Mouse (Mus musculus) liver, embryonic 12.5 days (tissue): ENCODE measurements around the gene Clasrp. TPM values are rescaled to one million over a fixed set of nuclear protein-coding genes. Genes with fewer than 3 reads are reported as not detected.

Source experiments
- ATAC-seq: fragments of 200-750 bp; cut with Nextera tagmentation; 2 replicates; pipeline ENCODE4 v1.8.0; 2017; ENCODE audit warnings: moderate number of reproducible peaks, mild to moderate bottlenecking, moderate library complexity
- H3K27ac ChIP-seq: fragments of 300-500 bp; sonication (generic); 2 replicates; pipeline ENCODE4 v1.5.1; 2016; ENCODE audit warnings: mild to moderate bottlenecking
- H3K27me3 ChIP-seq: fragments of 300-500 bp; sonication (generic); replicated peaks from 2 replicates; pipeline ENCODE4 v1.6.1; 2016; ENCODE audit warnings: mild to moderate bottlenecking, moderate library complexity
- H3K36me3 ChIP-seq: fragments of 300-500 bp; sonication (generic); 2 replicates; pipeline ENCODE4 v1.6.1; 2016; ENCODE audit warnings: mild to moderate bottlenecking, moderate library complexity
- H3K4me1 ChIP-seq: fragments of 300-500 bp; sonication (generic); 2 replicates; pipeline ENCODE4 v1.6.1; 2016
- H3K4me2 ChIP-seq: fragments of 300-500 bp; sonication (generic); 2 replicates; pipeline ENCODE4 v1.6.1; 2016; ENCODE audit warnings: mild to moderate bottlenecking, moderate library complexity
- H3K4me3 ChIP-seq: fragments of 300-500 bp; sonication (generic); 2 replicates; pipeline ENCODE4 v1.5.1; 2016; ENCODE audit warnings: mild to moderate bottlenecking, moderate library complexity
- H3K9ac ChIP-seq: fragments of 300-500 bp; sonication (generic); 2 replicates; pipeline ENCODE4 v1.6.1; 2016; ENCODE audit warnings: mild to moderate bottlenecking, moderate library complexity
- H3K9me3 ChIP-seq: fragments of 300-500 bp; sonication (generic); replicated peaks from 2 replicates; pipeline ENCODE4 v1.6.1; 2016; ENCODE audit warnings: mild to moderate bottlenecking, moderate library complexity
- WGBS: fragments of 180-500 bp; shearing (Covaris S2); methylation state at CpG from one replicate; pipeline ENCODE4 v1.1.7; 2016; ENCODE audit not compliant: insufficient replicate concordance; 5-methylcytosine and 5-hydroxymethylcytosine counted together
- polyA plus RNA-seq: library from polyadenylated mRNA; unstranded; fragments of >200 nt; fragmentation: Nextera tagmentation; extraction: Ambion mirVana; gene quantifications from 2 replicates; pipeline ENCODE4 v1.2.1, GENCODE M21; 2016

Gene Clasrp
- 23.9 and 24.2 TPM in 2 replicates for polyA plus RNA-seq

GRCm38 (mm10) chr7:19603849-19604605 lies at the start of gene Clasrp:
Gene Clasrp (minus strand): TSS chr7:19604486.
- peak within 1 kb of the TSS; percentile 81 for H3K27ac ChIP-seq
- ATAC-seq, result peak; percentile 89
- H3K4me3 ChIP-seq, result peak within 1 kb of the TSS; percentile 89
- H3K9me3 ChIP-seq, result no peaks in the 10 kb centered on the region
- H3K4me2 ChIP-seq, result peak within 1 kb of the TSS; percentile 86
- H3K27me3 ChIP-seq, result no peaks in the 10 kb centered on the region
- peak within 1 kb of the TSS; percentile 93 for H3K9ac ChIP-seq
- peaks cover 29% of the 10 kb centered on the region for H3K4me1 ChIP-seq
- under 1% methylated on average over 57 of the region's 57 CpGs for WGBS
- H3K36me3 ChIP-seq, result peaks cover 35% of the 10 kb centered on the region

DNA sequence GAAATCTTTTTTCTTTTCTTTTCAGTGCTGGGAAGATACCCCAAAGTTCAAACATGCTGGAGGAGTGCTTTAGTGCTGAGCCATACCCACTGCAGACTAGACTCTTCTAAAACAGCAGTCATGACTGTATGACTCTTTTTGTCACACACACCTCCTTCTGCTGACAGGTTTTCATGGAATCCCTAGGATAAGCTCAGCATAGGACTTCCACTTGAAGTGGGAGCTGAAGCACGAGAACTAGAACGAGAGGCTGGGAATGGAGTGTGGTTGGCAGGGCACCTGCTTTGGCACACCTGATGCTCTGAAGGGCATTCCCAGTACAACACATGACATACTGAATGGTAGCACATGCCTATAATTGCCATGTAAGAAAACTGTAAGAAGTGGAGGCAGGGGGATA lies 48.3 kb upstream of the Clasrp start:
- Histone ChIP-seq H3K9me3 (no peaks in the 10 kb centered on the region), H3K36me3 (peaks cover 93% of the 10 kb centered on the region)

GRCm38 (mm10) chr7:19651063-19651786 lies 46.9 kb upstream of the Clasrp start:
- peak overlapping the region; percentile 38 for H3K4me2 ChIP-seq
- ATAC-seq, result peak; percentile 63; the same call in 1 of the 2 replicates
- H3K36me3 ChIP-seq, result peaks cover 91% of the 10 kb centered on the region

More for the DNA sequence above, 48.3 kb upstream of the Clasrp start:
- Histone ChIP-seq H3K27me3 (no peaks in the 10 kb centered on the region), H3K27ac (no peak overlapping the region), H3K4me1 (peaks cover 22% of the 10 kb centered on the region), H3K4me3 (no peak overlapping the region), H3K4me2 (no peak overlapping the region), H3K9ac (no peak overlapping the region)
- WGBS, result 85% methylated on average over 2 of the region's 2 CpGs
- no peak for ATAC-seq

GRCm38 (mm10) chr7:19641223-19641622 lies 36.9 kb upstream of the Clasrp start:
- Histone ChIP-seq H3K36me3 (peaks cover 100% of the 10 kb centered on the region), H3K27ac (no peak overlapping the region), H3K4me2 (no peak overlapping the region), H3K27me3 (no peaks in the 10 kb centered on the region), H3K9me3 (no peaks in the 10 kb centered on the region), H3K4me3 (no peak overlapping the region), H3K9ac (no peak overlapping the region), H3K4me1 (no peaks in the 10 kb centered on the region)
- ATAC-seq, result no peak
- 91% methylated on average over 4 of the region's 4 CpGs for WGBS

More at GRCm38 (mm10) chr7:19651063-19651786, 46.9 kb upstream of the Clasrp start:
- Histone ChIP-seq H3K27me3 (no peaks in the 10 kb centered on the region), H3K9ac (peak overlapping the region; percentile 36; the same call in 1 of the 2 replicates), H3K9me3 (no peaks in the 10 kb centered on the region), H3K4me3 (no peak overlapping the region), H3K4me1 (peaks cover 22% of the 10 kb centered on the region), H3K27ac (peak overlapping the region; percentile 61)
- WGBS, result 47% methylated on average over 6 of the region's 6 CpGs

GRCm38 (mm10) chr7:19635074-19635827 lies 31.0 kb upstream of the Clasrp start:
- Histone ChIP-seq H3K27ac (no peak overlapping the region), H3K27me3 (no peaks in the 10 kb centered on the region), H3K9ac (no peak overlapping the region), H3K4me2 (no peak overlapping the region), H3K4me3 (no peak overlapping the region), H3K9me3 (no peaks in the 10 kb centered on the region), H3K4me1 (peaks cover 36% of the 10 kb centered on the region), H3K36me3 (peaks cover 84% of the 10 kb centered on the region)
- 79% methylated on average over 11 of the region's 11 CpGs for WGBS
- ATAC-seq, result no peak

DNA sequence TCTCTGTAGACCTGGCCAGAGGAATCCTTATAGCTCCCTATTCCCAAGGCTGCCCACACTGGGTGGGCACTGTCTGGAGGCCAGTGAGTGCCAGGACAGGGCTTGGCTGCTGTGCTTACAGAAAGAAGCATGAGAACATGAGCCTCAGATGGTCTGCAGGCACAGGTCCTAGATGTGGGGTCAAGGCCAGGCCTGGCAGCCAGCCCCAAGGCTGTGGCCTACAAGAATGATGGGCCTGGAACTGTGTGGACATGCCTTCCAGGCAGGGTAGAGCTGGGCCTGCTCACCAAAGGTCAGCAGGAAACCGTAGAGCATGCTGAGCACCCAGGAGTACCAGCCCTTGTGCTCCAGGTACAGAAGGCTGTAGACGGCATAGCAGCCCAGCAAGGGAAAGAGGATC lies 30.3 kb upstream of the Clasrp start:
- ATAC-seq, result no peak
- Histone ChIP-seq H3K27me3 (no peaks in the 10 kb centered on the region), H3K4me3 (no peak overlapping the region), H3K9me3 (no peaks in the 10 kb centered on the region), H3K4me1 (peaks cover 40% of the 10 kb centered on the region), H3K9ac (no peak overlapping the region), H3K36me3 (peaks cover 77% of the 10 kb centered on the region), H3K4me2 (no peak overlapping the region), H3K27ac (peak overlapping the region; percentile 16; the same call in 1 of the 2 replicates)
- 83% methylated on average over 2 of the region's 2 CpGs for WGBS

DNA sequence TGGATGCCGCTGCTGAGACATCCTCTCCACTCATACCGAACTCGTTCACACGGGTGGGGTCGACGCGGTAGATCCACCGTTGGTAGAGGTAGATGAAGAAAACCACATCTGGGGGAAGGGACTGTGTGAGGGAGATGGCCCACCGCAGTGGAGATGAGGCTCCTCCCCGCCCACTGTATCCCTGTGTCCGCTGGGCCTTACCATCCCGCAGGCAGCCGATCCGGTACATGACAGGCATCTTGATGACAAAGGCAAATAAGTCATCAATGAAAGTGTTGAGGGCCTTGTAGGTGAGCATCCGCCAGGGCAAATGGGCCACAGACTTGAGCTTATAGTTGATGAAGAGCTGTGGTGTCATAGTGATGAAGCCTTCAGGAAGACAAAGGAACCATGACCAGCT lies 29.6 kb upstream of the Clasrp start:
- Histone ChIP-seq H3K9ac (no peak overlapping the region), H3K9me3 (no peaks in the 10 kb centered on the region), H3K27ac (peak overlapping the region; percentile 84), H3K4me2 (peak overlapping the region; percentile 56), H3K4me3 (no peak overlapping the region), H3K4me1 (peaks cover 48% of the 10 kb centered on the region), H3K36me3 (peaks cover 70% of the 10 kb centered on the region), H3K27me3 (no peaks in the 10 kb centered on the region)
- WGBS, result 81% methylated on average over 15 of the region's 15 CpGs
- ATAC-seq, result no peak

DNA sequence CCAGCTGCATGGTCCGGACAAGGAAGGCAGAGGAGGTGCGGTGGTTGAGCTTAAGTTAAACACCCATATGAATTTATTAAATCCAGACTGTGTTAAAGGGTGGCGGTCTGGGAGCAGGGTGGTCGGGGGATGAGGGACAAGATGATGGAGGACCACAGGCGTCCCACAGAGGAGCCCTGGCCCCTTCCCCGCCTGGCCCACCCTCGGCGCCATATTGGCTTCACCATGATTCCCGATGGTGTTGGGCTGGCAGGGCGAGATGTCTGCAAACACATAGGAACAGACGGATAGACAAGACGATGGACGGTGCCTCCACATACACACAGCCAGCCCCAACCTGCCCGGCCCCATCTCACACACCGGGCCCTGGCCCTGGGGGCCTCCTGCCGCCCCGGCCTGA lies 28.9 kb upstream of the Clasrp start:
- no peak for ATAC-seq
- H3K4me1 ChIP-seq, result peaks cover 54% of the 10 kb centered on the region
- peaks cover 63% of the 10 kb centered on the region for H3K36me3 ChIP-seq
- H3K9ac ChIP-seq, result peak overlapping the region; percentile 28; the same call in 1 of the 2 replicates
- no peaks in the 10 kb centered on the region for H3K9me3 ChIP-seq
- no peak overlapping the region for H3K4me3 ChIP-seq
- H3K27me3 ChIP-seq, result no peaks in the 10 kb centered on the region
- 77% methylated on average over 17 of the region's 17 CpGs for WGBS
- H3K4me2 ChIP-seq, result peak overlapping the region; percentile 56
- H3K27ac ChIP-seq, result peak overlapping the region; percentile 84

DNA sequence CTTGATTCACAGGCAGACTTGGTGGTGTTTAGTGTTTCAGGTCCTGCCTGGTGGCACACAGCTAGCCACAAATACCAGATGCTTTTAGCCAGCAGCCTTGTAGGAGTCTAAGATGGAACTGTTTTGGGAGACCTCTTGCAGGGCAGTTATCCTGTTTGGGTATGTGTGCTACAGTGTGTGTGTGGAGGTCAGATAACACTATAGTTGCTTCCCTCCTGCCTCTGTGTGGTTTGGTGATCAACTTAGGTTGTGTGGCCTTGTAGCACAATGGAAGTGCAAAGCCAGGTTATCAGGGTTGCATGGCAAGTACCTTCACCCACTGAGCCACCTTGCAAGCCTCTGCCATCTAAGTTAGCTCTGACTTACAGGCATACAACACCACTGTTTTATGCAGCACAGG lies 28.4 kb upstream of the Clasrp start:
- Histone ChIP-seq H3K4me2 (peak overlapping the region; percentile 56), H3K9me3 (no peaks in the 10 kb centered on the region), H3K36me3 (peaks cover 59% of the 10 kb centered on the region), H3K4me3 (0 out of 2 replicates have a peak overlapping the region, but pooled peaks have one; percentile 18), H3K27me3 (no peaks in the 10 kb centered on the region), H3K9ac (peak overlapping the region; percentile 40; the same call in 1 of the 2 replicates), H3K4me1 (peaks cover 59% of the 10 kb centered on the region), H3K27ac (peak overlapping the region; percentile 84)
- ATAC-seq, result peak; percentile 76

DNA sequence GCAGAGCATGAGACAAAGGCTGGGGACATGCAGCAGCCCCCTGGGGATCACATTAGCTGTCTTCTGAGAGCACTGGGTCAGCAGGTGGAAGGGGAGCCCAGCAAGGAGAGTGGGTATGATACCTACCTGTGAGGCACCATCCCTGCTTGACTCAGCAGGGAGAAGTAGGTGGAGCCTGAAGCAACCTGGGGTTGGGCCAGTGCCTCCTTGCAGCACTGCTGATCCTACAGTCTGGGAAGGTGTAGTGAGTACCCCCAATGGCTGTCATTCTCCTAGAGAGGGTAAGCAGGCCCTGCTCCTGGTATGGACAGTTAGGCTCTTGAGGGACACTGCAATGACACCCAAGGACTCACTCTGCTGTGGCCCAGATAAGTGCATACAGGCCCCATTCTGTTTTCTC lies 28.0 kb upstream of the Clasrp start:
- Histone ChIP-seq H3K4me1 (peaks cover 62% of the 10 kb centered on the region), H3K9me3 (no peaks in the 10 kb centered on the region), H3K27me3 (no peaks in the 10 kb centered on the region), H3K4me2 (peak overlapping the region; percentile 56), H3K27ac (peak overlapping the region; percentile 84), H3K9ac (peak overlapping the region; percentile 40; the same call in 1 of the 2 replicates), H3K36me3 (peaks cover 54% of the 10 kb centered on the region), H3K4me3 (0 out of 2 replicates have a peak overlapping the region, but pooled peaks have one; percentile 18)
- peak; percentile 45 for ATAC-seq

- under 1% methylated on average over 41 of the region's 41 CpGs for WGBS
Observed at GRCm38 (mm10) chr7:19629361-19629734, 25.1 kb upstream of the Clasrp start, which contains the start of gene Relb. Gene Relb (minus strand): TSS chr7:19629438.

More at GRCm38 (mm10) chr7:19629361-19629734, 25.1 kb upstream of the Clasrp start, which contains the start of gene Relb:
- ATAC-seq, result peak; percentile 41
- H3K27ac ChIP-seq, result peak within 1 kb of the TSS; percentile 90
- H3K4me2 ChIP-seq, result peak within 1 kb of the TSS; percentile 100
- peak within 1 kb of the TSS; percentile 84 for H3K4me3 ChIP-seq
- H3K9me3 ChIP-seq, result no peaks in the 10 kb centered on the region
- H3K36me3 ChIP-seq, result peaks cover 25% of the 10 kb centered on the region
- peak within 1 kb of the TSS; percentile 74 for H3K9ac ChIP-seq
- 0 out of 2 replicates have a peak, but pooled peaks cover under 1% of the 10 kb centered on the region for H3K27me3 ChIP-seq
- H3K4me1 ChIP-seq, result peaks cover 58% of the 10 kb centered on the region
